Mouse (Mus musculus) MEL (cell line): ENCODE results near the gene Ipmk. TPM values are rescaled to one million over a fixed set of nuclear protein-coding genes. Genes with fewer than 3 reads are reported as not detected.

Experiments
- GABPA ChIP-seq: IDR thresholded peaks from 2 replicates; pipeline ENCODE4 v1.6.1; 2012; ENCODE audit warnings: low read depth, mild to moderate bottlenecking, inconsistent platforms, low read length, improper control_type of control experiment, moderate library complexity
- MAFK ChIP-seq: IDR thresholded peaks from 2 replicates; pipeline ENCODE4 v1.6.1; 2011; ENCODE audit warnings: low read depth, mild to moderate bottlenecking, low read length, improper control_type of control experiment, borderline replicate concordance
- MAX ChIP-seq: IDR thresholded peaks from 2 replicates; pipeline ENCODE4 v1.6.1; 2011; ENCODE audit warnings: low read length, improper control_type of control experiment
- NELFE ChIP-seq: IDR thresholded peaks from 2 replicates; pipeline ENCODE4 v1.6.1; 2011; ENCODE audit warnings: low read depth, low read length, improper control_type of control experiment
- RAD21 ChIP-seq: IDR thresholded peaks from 2 replicates; pipeline ENCODE4 v1.6.1; 2011; ENCODE audit warnings: mild to moderate bottlenecking, low read depth, low read length, improper control_type of control experiment
- TAL1 ChIP-seq: IDR thresholded peaks from 2 replicates; pipeline ENCODE4 v1.6.1; 2012; ENCODE audit warnings: mild to moderate bottlenecking, inconsistent platforms, low read length, moderate library complexity, mixed read lengths
- ZC3H11A ChIP-seq: IDR thresholded peaks from 2 replicates; pipeline ENCODE4 v1.6.1; 2012; ENCODE audit warnings: low read depth, mild to moderate bottlenecking, inconsistent platforms, low read length, improper control_type of control experiment
- polyA plus RNA-seq, 2 experiments: library from polyadenylated mRNA; stranded (reverse) in 1 of 2; unstranded in 1 of 2; fragments of >175 nt in 1 of 2; fragments of >200 nt in 1 of 2; gene quantifications; 2 replicates each; pipeline versions ENCODE4 v1.2.1 to v1.2.4; 2012; ENCODE audit warnings: low replicate concordance in 2 of 2, low read depth in 1 of 2; ENCODE audit not compliant: insufficient read length in 2 of 2, insufficient read depth in 1 of 2, missing spikeins in 1 of 2
- total RNA-seq: library from RNA; depleted of rRNA; stranded (reverse); fragments of 300-350 nt; gene quantifications from 2 replicates; pipeline ENCODE4 v1.2.3, GENCODE M21; 2012; rRNA removed

Gene Ipmk
- total and polyA plus RNA-seq, 3 experiments, result 21.0 to 36.7 TPM; not detected in 1

- peak; percentile 46; the same call in 1 of the 2 replicates for TF ChIP-seq ZC3H11A
- TF ChIP-seq GABPA, result no peak
- no peak for TF ChIP-seq TAL1
- TF ChIP-seq MAX, result no peak
- TF ChIP-seq RAD21, result peak; percentile 77
- TF ChIP-seq MAFK, result no peak
- no peak for TF ChIP-seq NELFE
- TF ChIP-seq, all 39 proteins: peak for 4
Measured at GRCm38 (mm10) chr10:71479700-71480325, 132.2 kb downstream of the Ipmk start (continued).

Other genes starting within 250 kb of the Ipmk start
- gene Bicc1, start 188.1 kb upstream of the Ipmk start, total RNA-seq, result not detected in 2 replicates
- gene Bicc1, start 188.1 kb upstream of the Ipmk start, polyA plus RNA-seq, result not detected
- 73.7 and 76.4 TPM in 2 replicates for gene Tfam, start 109.5 kb upstream of the Ipmk start, total RNA-seq
- 10 to 100 TPM; 55.9 to 97.8 TPM for gene Tfam, start 109.5 kb upstream of the Ipmk start, polyA plus RNA-seq
- 2.4 and 2.9 TPM in 2 replicates for gene Ube2d1, start 62.5 kb upstream of the Ipmk start, total RNA-seq
- 10 to 100 TPM in 1 of 2 experiments, not detected in 1; 16.5 TPM for gene Ube2d1, start 62.5 kb upstream of the Ipmk start, polyA plus RNA-seq
- gene Cisd1, start 2.8 kb upstream of the Ipmk start, total RNA-seq, result 109 and 117 TPM in 2 replicates
- gene Cisd1, start 2.8 kb upstream of the Ipmk start, polyA plus RNA-seq, result 100 to 1,000 TPM in 1 of 2 experiments, not detected in 1; 108 TPM